Mouse (Mus musculus) hindbrain, embryonic 10.5 days (tissue): ENCODE data around the gene Ccdc34. TPM values are rescaled to one million over a fixed set of nuclear protein-coding genes. Genes with fewer than 3 reads are reported as not detected.
A peak's percentile ranks its signal among the peaks of the same experiment; 100 is the strongest.

Source experiments
- DNase-seq: peaks from one replicate; pipeline ENCODE4 v3.0.0-alpha.2; 2017; ENCODE audit warnings: low spot score
- H3K27ac ChIP-seq: fragments of 300-500 bp; sonication (generic); 2 replicates; pipeline ENCODE4 v1.5.1; 2016; ENCODE audit warnings: mild to moderate bottlenecking, moderate library complexity
- H3K27me3 ChIP-seq: fragments of 300-500 bp; sonication (generic); 2 replicates; pipeline ENCODE4 v1.6.1; 2016; ENCODE audit warnings: mild to moderate bottlenecking; ENCODE audit not compliant: poor library complexity, insufficient read depth, severe bottlenecking
- H3K36me3 ChIP-seq: fragments of 300-500 bp; sonication (generic); 2 replicates; pipeline ENCODE4 v1.6.1; 2016; ENCODE audit warnings: mild to moderate bottlenecking, moderate library complexity
- H3K4me1 ChIP-seq: fragments of 300-500 bp; sonication (generic); replicated peaks from 2 replicates; pipeline ENCODE4 v1.6.1; 2016; ENCODE audit warnings: mild to moderate bottlenecking
- H3K4me3 ChIP-seq: fragments of 300-500 bp; sonication (generic); 2 replicates; pipeline ENCODE4 v1.5.1; 2016; ENCODE audit warnings: mild to moderate bottlenecking, moderate library complexity
- H3K9me3 ChIP-seq: fragments of 300-500 bp; sonication (generic); 2 replicates; pipeline ENCODE4 v1.6.1; 2016; ENCODE audit warnings: mild to moderate bottlenecking, moderate library complexity
- WGBS: fragments of 180-500 bp; shearing (Covaris S2); methylation state at CpG from one replicate; pipeline ENCODE4 v1.1.7; 2016; 5-methylcytosine and 5-hydroxymethylcytosine counted together
- polyA plus RNA-seq: library from polyadenylated mRNA; unstranded; fragments of >200 nt; fragmentation: Nextera tagmentation; extraction: Ambion mirVana; gene quantifications from 2 replicates; pipeline ENCODE4 v1.2.1, GENCODE M21; 2016

The Ccdc34 gene
- polyA plus RNA-seq, 1 experiment from 2014 or later, result 41.2 TPM

DNA sequence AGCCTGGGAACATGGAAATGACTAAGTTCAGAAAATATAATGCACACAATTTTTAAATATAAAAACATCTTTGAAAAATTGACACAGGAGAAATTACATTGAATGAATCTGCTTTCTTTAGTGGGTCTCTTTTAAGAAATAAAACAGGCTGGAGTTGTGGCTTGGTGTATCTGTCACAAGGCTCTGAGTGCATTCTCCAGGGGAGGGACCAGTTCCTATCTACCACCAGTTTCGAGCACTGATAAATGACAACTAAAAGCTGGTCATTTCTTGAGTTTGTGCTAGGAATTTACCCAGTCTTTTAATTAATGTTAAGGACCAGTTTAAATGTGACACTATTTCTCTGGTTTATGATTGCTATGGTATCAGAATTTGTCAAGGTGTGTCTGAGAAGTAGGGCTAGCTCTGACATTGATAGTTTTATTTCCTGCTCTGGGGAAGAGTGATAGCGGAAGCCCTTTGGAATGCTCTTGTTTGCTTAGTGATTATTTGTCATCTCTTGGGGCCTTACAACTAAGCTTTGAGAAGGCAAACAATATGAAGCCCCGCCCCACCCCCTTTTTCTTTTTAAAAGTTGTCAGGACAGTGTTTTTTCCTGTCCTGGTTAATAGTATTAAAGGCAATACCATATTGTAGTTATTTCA lies 11.9 kb upstream of the Ccdc34 start:
- no peak overlapping the region for H3K4me3 ChIP-seq
- H3K4me1 ChIP-seq, result no peaks in the 10 kb centered on the region
- DNase-seq, result no peak
- WGBS, result 85% methylated on average over 3 of the region's 3 CpGs
- no peaks in the 10 kb centered on the region for H3K27me3 ChIP-seq
- H3K27ac ChIP-seq, result no peak overlapping the region
- peaks cover 69% of the 10 kb centered on the region for H3K36me3 ChIP-seq
- no peaks in the 10 kb centered on the region for H3K9me3 ChIP-seq

DNA sequence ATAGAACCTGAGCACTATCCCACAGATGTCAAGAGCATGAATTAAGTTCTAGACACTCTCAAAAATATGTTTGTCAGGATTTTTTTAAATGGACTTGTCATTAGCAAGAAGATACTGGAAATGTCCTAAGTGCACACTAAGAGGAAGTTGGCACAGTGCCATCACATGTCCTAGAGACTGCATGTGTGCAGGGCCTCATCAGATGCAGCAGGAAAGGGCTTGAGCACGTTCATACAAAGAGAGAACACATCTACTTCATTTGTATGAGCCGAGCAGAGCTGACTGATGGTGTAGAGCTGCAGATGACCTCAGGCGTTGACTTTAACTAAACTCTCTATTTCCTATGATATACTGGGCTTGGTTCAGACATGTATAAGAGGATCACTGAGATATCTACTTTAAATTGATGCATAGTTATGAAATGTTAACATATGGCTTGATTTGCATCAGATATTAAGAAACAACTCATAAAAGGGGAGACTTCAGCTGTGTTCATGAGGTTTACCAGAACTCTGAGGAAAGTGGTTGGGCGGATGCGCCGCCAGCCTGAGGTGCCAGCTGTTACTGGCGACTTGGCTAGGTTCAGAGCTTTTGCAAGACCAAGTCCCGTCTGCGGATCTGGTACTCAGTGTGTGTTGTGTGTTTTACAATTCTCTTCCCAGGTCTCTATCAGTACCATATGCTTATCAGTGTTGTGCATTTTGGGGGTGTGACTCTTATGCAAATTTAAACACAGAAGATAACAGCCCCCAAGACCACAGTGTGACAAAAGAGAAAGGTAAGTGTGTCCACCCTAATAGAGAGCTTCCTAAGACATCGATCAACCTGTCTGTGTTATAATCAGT lies 10.0 kb upstream of the Ccdc34 start:
- WGBS, result 94% methylated on average over 10 of the region's 10 CpGs
- no peak overlapping the region for H3K4me3 ChIP-seq

GRCm38 (mm10) chr2:110009449-110009848 lies 8.2 kb upstream of the Ccdc34 start:
- peaks cover 68% of the 10 kb centered on the region for H3K36me3 ChIP-seq
- no peak overlapping the region for H3K27ac ChIP-seq
- DNase-seq, result no peak
- H3K9me3 ChIP-seq, result no peaks in the 10 kb centered on the region
- H3K27me3 ChIP-seq, result no peaks in the 10 kb centered on the region
- H3K4me3 ChIP-seq, result no peak overlapping the region
- H3K4me1 ChIP-seq, result no peaks in the 10 kb centered on the region

More for the DNA sequence above, 10.0 kb upstream of the Ccdc34 start:
- H3K9me3 ChIP-seq, result no peaks in the 10 kb centered on the region
- H3K4me1 ChIP-seq, result no peaks in the 10 kb centered on the region
- H3K36me3 ChIP-seq, result peaks cover 69% of the 10 kb centered on the region
- DNase-seq, result no peak
- no peak overlapping the region for H3K27ac ChIP-seq
- no peaks in the 10 kb centered on the region for H3K27me3 ChIP-seq

DNA sequence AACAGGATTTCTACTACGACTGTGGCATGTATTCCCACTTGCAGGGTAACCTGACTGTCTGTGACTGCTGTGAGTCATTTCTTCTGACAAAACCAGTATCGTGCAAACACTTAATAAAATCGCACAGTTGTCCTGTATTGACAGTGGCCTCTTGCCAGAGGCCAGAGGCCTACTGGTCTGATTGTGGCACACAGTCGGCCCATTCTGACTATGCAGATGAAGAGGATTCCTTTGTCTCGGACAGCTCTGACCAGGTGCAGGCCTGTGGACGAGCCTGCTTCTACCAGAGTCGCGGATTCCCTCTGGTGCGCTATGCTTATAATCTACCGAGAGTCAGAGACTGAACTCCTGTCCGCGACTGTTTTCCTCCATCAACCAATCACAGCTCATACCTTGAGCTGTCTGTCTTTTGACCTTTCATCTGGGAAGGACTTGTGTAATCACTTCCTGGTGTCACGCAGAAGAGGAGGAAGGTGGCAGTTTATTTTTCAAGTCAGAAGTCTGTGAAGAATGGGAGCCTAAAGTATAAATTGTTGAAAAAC lies 5.4 kb upstream of the Ccdc34 start:
- H3K4me3 ChIP-seq, result no peak overlapping the region
- H3K9me3 ChIP-seq, result no peaks in the 10 kb centered on the region
- H3K4me1 ChIP-seq, result peaks cover 6% of the 10 kb centered on the region; the same call in 1 of the 2 replicates
- H3K27ac ChIP-seq, result no peak overlapping the region
- peaks cover 43% of the 10 kb centered on the region for H3K36me3 ChIP-seq
- H3K27me3 ChIP-seq, result no peaks in the 10 kb centered on the region
- DNase-seq, result no peak
- WGBS, result 89% methylated on average over 13 of the region's 13 CpGs

- peak overlapping the region; percentile 98 for H3K27ac ChIP-seq
- no peaks in the 10 kb centered on the region for H3K9me3 ChIP-seq
- no peak for DNase-seq
- 53% methylated on average over 7 of the region's 7 CpGs for WGBS
- peaks cover 31% of the 10 kb centered on the region for H3K36me3 ChIP-seq
- no peaks in the 10 kb centered on the region for H3K27me3 ChIP-seq
- peak overlapping the region; percentile 86 for H3K4me3 ChIP-seq
- peaks cover 28% of the 10 kb centered on the region for H3K4me1 ChIP-seq
These were observed 530 bp upstream of the Ccdc34 start for GRCm38 (mm10) chr2:110017087-110017486.

DNA sequence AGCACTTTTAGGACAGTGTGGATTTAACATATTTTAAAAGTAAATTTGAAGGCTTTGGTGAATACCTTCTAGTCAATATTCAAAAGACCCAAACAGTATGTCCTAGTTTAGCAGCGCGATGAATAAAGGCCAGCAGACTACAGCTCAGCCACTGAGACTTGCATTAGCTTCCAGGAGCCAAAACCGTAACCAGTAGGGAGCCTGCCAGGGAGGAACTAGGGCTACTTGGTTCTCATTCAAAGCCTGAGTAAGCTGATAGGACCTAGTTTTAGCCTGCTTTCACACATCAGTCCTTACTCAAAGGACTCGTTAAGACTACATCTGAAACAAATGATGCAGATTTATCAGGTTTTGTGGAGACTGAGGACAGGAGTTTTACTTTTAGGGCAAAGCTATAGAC lies 2.0 kb downstream of the Ccdc34 start:
- Histone ChIP-seq H3K4me3 (peak overlapping the region; percentile 86), H3K9me3 (no peaks in the 10 kb centered on the region), H3K4me1 (peaks cover 28% of the 10 kb centered on the region), H3K27ac (0 out of 2 replicates have a peak overlapping the region, but pooled peaks have one; percentile 29), H3K27me3 (no peaks in the 10 kb centered on the region), H3K36me3 (peaks cover 43% of the 10 kb centered on the region)
- no peak for DNase-seq
- 91% methylated on average over 4 of the region's 4 CpGs for WGBS

DNA sequence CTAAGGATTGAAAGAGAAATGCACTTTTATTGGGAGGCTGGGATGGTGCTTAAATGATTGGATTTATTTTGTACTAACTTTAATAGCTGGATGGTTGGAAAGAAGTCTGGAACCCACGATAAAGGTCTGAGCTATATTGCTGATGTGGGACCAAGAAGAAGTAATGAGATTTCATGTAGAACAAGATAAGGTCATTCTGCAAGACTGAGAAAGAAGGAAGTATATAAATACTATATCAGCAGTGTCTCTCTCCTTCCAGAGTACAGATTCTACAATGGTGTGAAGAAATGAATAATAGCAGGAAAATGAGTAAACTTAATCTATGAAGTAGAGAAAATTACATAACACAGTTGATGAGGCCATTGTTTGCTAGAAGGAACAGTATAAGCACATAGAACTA lies 2.8 kb downstream of the Ccdc34 start:
- H3K36me3 ChIP-seq, result peaks cover 47% of the 10 kb centered on the region
- no peak overlapping the region for H3K27ac ChIP-seq
- H3K27me3 ChIP-seq, result no peaks in the 10 kb centered on the region
- WGBS, result 95% methylated on average over 1 of the region's 1 CpGs
- no peak for DNase-seq
- H3K9me3 ChIP-seq, result no peaks in the 10 kb centered on the region
- H3K4me1 ChIP-seq, result peaks cover 28% of the 10 kb centered on the region
- peak overlapping the region; percentile 86; the same call in 1 of the 2 replicates for H3K4me3 ChIP-seq

DNA sequence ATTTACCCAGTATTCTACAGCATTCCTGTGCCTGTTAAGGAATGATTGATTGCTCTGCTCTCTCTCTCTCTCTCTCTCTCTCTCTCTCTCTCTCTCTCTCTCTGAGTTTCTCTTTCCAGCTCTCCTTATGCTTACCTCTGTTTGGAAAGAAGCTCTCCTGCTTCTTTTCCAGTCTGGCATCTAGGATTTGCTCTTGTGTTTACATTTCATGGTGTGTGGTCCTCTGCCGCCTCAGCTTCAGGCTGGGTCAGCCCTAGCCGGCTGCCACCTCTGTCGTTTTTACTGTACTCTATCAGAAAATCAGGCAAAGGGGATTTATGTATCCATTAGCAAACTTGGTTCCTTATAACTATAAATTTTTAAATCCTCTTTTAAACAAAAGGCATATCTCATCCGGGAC lies 18.6 kb downstream of the Ccdc34 start:
- DNase-seq, result no peak
- Histone ChIP-seq H3K9me3 (no peaks in the 10 kb centered on the region), H3K4me3 (no peak overlapping the region), H3K4me1 (peaks cover 13% of the 10 kb centered on the region), H3K36me3 (peaks cover 27% of the 10 kb centered on the region), H3K27ac (no peak overlapping the region), H3K27me3 (no peaks in the 10 kb centered on the region)
- 43% methylated on average over 4 of the region's 4 CpGs for WGBS

DNA sequence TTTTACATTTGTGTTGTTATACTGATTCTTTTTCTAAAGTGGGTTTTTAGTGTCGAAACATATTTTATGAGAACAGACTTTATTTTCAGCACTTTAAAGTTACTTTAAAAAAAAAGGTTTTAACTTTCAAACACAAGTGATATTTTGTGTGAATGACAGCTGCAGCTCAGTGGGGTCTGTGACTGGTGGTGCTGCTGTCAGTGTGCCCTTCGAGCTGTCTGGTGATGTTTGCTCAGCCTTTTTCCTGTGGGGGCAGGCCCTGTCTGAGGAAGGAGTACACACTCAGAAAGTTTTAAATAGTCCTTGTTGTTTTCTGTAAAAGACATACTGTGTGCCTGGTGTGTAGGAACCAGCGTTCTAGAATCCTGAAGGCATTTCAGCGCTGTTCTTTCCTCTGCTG lies 19.0 kb downstream of the Ccdc34 start:
- DNase-seq, result no peak
- H3K9me3 ChIP-seq, result no peaks in the 10 kb centered on the region
- no peaks in the 10 kb centered on the region for H3K27me3 ChIP-seq
- H3K4me1 ChIP-seq, result peaks cover 13% of the 10 kb centered on the region
- H3K36me3 ChIP-seq, result peaks cover 30% of the 10 kb centered on the region
- no peak overlapping the region for H3K27ac ChIP-seq
- no peak overlapping the region for H3K4me3 ChIP-seq
- 70% methylated on average over 4 of the region's 4 CpGs for WGBS

DNA sequence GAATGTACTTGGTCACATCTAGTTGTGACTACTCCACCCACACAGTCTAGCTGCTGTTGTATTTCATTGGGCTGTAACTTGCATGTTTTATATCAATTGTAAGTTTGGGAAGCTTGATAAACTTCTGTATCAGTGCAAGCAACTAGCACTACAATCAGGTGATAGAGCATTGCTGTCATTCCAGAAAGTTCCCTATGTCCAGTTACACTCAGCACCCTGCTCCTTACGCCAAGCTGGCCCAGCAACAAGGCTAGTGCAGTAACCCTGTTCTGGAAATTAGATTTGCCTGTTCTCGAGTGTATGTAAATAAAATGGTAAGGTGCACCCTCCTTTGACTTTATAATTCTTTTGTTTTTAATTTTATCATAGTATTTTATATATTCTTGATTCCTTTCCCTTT lies 19.6 kb downstream of the Ccdc34 start:
- Histone ChIP-seq H3K4me3 (no peak overlapping the region), H3K9me3 (no peaks in the 10 kb centered on the region), H3K27me3 (no peaks in the 10 kb centered on the region), H3K36me3 (peaks cover 30% of the 10 kb centered on the region), H3K27ac (no peak overlapping the region), H3K4me1 (peaks cover 13% of the 10 kb centered on the region)
- DNase-seq, result no peak
- 90% methylated on average over 2 of the region's 2 CpGs for WGBS

DNA sequence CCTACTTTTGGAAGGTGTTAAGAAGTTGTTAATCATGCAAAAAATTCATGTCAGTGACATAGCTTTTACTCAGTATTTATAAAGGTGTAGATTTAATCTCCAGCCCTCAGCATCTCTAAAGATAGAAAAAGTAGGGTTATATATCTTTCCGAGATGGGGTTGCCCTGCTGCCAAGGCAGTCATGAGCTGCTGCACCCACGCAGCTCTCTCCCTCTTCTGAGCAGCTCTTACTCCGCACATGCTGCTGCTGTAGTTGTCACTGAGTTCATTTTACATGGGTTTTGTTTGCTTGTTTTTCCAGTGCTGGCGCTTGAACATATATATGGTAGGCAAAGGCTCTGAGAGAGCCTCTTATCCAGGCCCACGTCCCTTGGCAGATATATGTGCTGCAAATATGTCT lies 20.7 kb downstream of the Ccdc34 start:
- Histone ChIP-seq H3K27ac (no peak overlapping the region), H3K27me3 (no peaks in the 10 kb centered on the region), H3K9me3 (no peaks in the 10 kb centered on the region), H3K4me3 (no peak overlapping the region), H3K36me3 (peaks cover 19% of the 10 kb centered on the region), H3K4me1 (peaks cover 13% of the 10 kb centered on the region)
- WGBS, result 83% methylated on average over 5 of the region's 5 CpGs
- no peak for DNase-seq

DNA sequence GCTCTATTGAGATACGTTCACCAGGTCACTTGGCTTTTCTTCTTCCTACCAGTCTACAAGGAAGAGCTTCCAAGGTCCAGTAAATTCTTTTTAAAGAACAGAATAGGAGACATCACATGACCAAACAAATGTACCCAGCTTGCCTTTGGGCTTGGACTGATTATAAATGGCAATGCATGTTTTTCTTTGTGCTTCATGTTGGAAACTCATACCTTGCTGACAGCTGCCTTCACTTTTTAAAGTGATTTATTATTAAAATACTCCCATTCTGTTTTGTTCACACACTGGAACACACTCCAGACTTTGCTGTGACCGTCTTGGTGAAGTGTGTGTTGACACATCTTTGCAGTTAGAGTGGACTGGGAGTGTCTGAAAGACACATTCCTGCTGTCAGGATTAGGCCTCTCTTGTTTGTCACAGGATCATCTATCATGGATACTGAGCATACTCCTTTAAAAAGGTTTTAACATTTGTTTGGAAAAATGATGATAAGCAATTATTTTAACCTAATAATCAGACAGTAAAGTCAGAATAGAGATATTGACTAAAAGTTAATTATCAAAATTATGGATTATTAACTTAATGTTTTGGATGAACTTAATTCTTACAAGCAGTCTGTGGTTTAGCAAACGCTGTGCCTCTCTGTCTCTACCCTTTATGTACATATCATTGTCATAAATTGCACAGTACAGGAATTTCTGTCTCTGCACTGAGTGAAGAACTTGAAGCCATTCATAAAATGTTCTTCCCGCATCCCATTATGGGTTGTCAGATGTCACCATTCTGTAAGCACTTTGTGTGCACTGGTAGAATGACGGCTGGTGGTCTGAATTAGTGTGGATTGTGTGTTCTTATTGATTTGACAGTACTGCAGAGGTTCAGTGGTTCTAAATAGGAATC lies 25.5 kb downstream of the Ccdc34 start:
- no peak overlapping the region for H3K4me3 ChIP-seq
- DNase-seq, result no peak
- WGBS, result 74% methylated on average over 5 of the region's 5 CpGs
- H3K4me1 ChIP-seq, result no peaks in the 10 kb centered on the region
- H3K27me3 ChIP-seq, result no peaks in the 10 kb centered on the region
- H3K9me3 ChIP-seq, result no peaks in the 10 kb centered on the region
- peaks cover 30% of the 10 kb centered on the region for H3K36me3 ChIP-seq
- no peak overlapping the region for H3K27ac ChIP-seq
